Mouse (Mus musculus): ENCODE measurements around the gene Cpa2. TPM values are rescaled to one million over a fixed set of nuclear protein-coding genes. Genes with fewer than 3 reads are reported as not detected.

Gene Cpa2
- total and polyA plus RNA-seq, 3 experiments = 0.12 to 0.43 TPM; not detected in 1

- Histone ChIP-seq H3K27me3 (ENCODE audit: control insufficient read depth in 1 of 2, insufficient read depth in 2 of 2, low read length in 2 of 2) (peaks cover 0 to 3% of the 10 kb centered on the region in 2 experiments; a peak in 3 of 4 replicates), H3K9me3 (replicated peaks; ENCODE audit: insufficient read depth, low read length) (no peaks in the 10 kb centered on the region), H3K4me3 (ENCODE audit: control insufficient read depth in 1 of 2, insufficient read depth in 1 of 2, low read depth in 2 of 2, low read length in 2 of 2) (no peak overlapping the region), H3K36me3 (ENCODE audit: control insufficient read depth in 1 of 2, insufficient read depth in 2 of 2, low read length in 2 of 2) (no peaks in the 10 kb centered on the region), H3K9ac (ENCODE audit: control insufficient read depth, low read depth, low read length, poor library complexity, severe bottlenecking) (no peak overlapping the region), H3K79me2 (ENCODE audit: control insufficient read depth, insufficient read depth, low read length, poor library complexity) (no peaks in the 10 kb centered on the region), H3K27ac (ENCODE audit: control insufficient read depth, low read depth, low read length) (no peak overlapping the region), H3K4me1 (ENCODE audit: control insufficient read depth in 1 of 2, insufficient read depth in 2 of 2, low read length in 2 of 2) (no peaks in the 10 kb centered on the region)
- DNase-seq (ENCODE audit: low read depth, low spot score) = no peak
- TF ChIP-seq EP300 (IDR thresholded peaks at IDR 0.05; ENCODE audit: low read depth in 1 of 2, low read length in 2 of 2) (no peak), GATA1 (IDR thresholded peaks at IDR 0.05; ENCODE audit: low read depth, low read length) (no peak), HCFC1 (IDR thresholded peaks at IDR 0.05; ENCODE audit: low read depth, low read length) (no peak), POLR2AphosphoS5 (IDR thresholded peaks at IDR 0.05; ENCODE audit: borderline replicate concordance, low read depth, low read length) (no peak), SMC3 (IDR thresholded peaks at IDR 0.05; ENCODE audit: low read depth, low read length) (no peak), CTCF (IDR thresholded peaks at IDR 0.05 in 2 of 3, conservative IDR thresholded peaks at IDR 0.05 in 1 of 3; ENCODE audit: control insufficient read depth in 1 of 3, insufficient read depth in 1 of 3, low read depth in 2 of 3, low read length in 3 of 3, poor library complexity in 1 of 3, severe bottlenecking in 1 of 3) (no peak)
Measured at GRCm38 (mm10) chr6:30559726-30560125, 18.3 kb downstream of the Cpa2 start.

DNA sequence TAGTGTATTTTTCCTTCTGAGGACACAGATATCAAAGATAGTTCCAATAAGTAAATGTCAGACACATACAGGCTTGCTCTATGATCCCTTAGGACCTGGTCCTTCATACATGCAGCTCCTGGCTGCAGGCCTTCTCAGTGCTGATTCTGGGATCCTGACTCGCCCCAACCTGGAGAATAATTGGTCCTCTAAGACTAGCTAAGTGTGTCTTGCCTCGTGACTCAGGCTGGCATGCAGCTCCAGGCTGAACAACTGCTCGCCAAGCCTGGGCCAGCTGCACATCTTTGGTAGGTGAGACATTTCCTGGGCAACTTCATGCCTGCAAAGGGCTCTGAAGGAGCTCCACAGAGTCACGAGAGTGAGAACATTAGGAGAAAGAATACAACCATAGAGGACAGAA, 20.8 kb downstream of the Cpa2 start:
- Histone ChIP-seq H3K4me1 (ENCODE audit: control insufficient read depth in 1 of 2, insufficient read depth in 2 of 2, low read length in 2 of 2) (no peaks in the 10 kb centered on the region), H3K9ac (ENCODE audit: control insufficient read depth, low read depth, low read length, poor library complexity, severe bottlenecking) (no peak overlapping the region), H3K36me3 (ENCODE audit: control insufficient read depth in 1 of 2, insufficient read depth in 2 of 2, low read length in 2 of 2) (no peaks in the 10 kb centered on the region), H3K79me2 (ENCODE audit: control insufficient read depth, insufficient read depth, low read length, poor library complexity) (no peaks in the 10 kb centered on the region), H3K27me3 (ENCODE audit: control insufficient read depth in 1 of 2, insufficient read depth in 2 of 2, low read length in 2 of 2) (peaks cover 0 to 6% of the 10 kb centered on the region in 2 experiments; a peak in 3 of 4 replicates), H3K9me3 (replicated peaks; ENCODE audit: insufficient read depth, low read length) (no peaks in the 10 kb centered on the region), H3K27ac (ENCODE audit: control insufficient read depth, low read depth, low read length) (no peak overlapping the region), H3K4me3 (ENCODE audit: control insufficient read depth in 1 of 2, insufficient read depth in 1 of 2, low read depth in 2 of 2, low read length in 2 of 2) (no peak overlapping the region)
- DNase-seq (ENCODE audit: low read depth, low spot score) = no peak
- TF ChIP-seq CHD1 (IDR thresholded peaks at IDR 0.05; ENCODE audit: low read depth, low read length) (no peak), CHD2 (IDR thresholded peaks at IDR 0.05; ENCODE audit: low read length) (no peak), NRF1 (IDR thresholded peaks at IDR 0.05; ENCODE audit: insufficient read depth, low read depth, low read length, poor library complexity, severe bottlenecking) (no peak)

GRCm38 (mm10) chr6:30563575-30563974, 22.2 kb downstream of the Cpa2 start:
- no peak for TF ChIP-seq EP300 (IDR thresholded peaks at IDR 0.05; ENCODE audit: low read depth in 1 of 2, low read length in 2 of 2)

More at GRCm38 (mm10) chr6:30563575-30563974, 22.2 kb downstream of the Cpa2 start:
- Histone ChIP-seq H3K27me3 (ENCODE audit: control insufficient read depth in 1 of 2, insufficient read depth in 2 of 2, low read length in 2 of 2) (peaks cover 0 to 7% of the 10 kb centered on the region in 2 experiments; a peak in 3 of 4 replicates), H3K4me3 (ENCODE audit: control insufficient read depth in 1 of 2, insufficient read depth in 1 of 2, low read depth in 2 of 2, low read length in 2 of 2) (no peak overlapping the region), H3K4me1 (ENCODE audit: control insufficient read depth in 1 of 2, insufficient read depth in 2 of 2, low read length in 2 of 2) (no peaks in the 10 kb centered on the region), H3K9ac (ENCODE audit: control insufficient read depth, low read depth, low read length, poor library complexity, severe bottlenecking) (no peak overlapping the region), H3K79me2 (ENCODE audit: control insufficient read depth, insufficient read depth, low read length, poor library complexity) (no peaks in the 10 kb centered on the region), H3K36me3 (ENCODE audit: control insufficient read depth in 1 of 2, insufficient read depth in 2 of 2, low read length in 2 of 2) (no peaks in the 10 kb centered on the region), H3K27ac (ENCODE audit: control insufficient read depth, low read depth, low read length) (no peak overlapping the region), H3K9me3 (replicated peaks; ENCODE audit: insufficient read depth, low read length) (no peaks in the 10 kb centered on the region)
- DNase-seq (ENCODE audit: low read depth, low spot score) = no peak
